Mouse (Mus musculus) liver, adult 2 months (tissue): ENCODE measurements around the gene Smlr1. TPM values are rescaled to one million over a fixed set of nuclear protein-coding genes. Genes with fewer than 3 reads are reported as not detected.

Source experiments
- DNase-seq: peaks from one replicate; pipeline ENCODE4 v3.0.0-alpha.2; 2011; ENCODE audit warnings: low read depth, low spot score; ENCODE audit errors: extremely low read depth
- H3K27ac ChIP-seq: fragments of 200-500 bp; replicated peaks from 2 replicates; pipeline ENCODE4 v1.5.1; 2012; ENCODE audit warnings: low read depth, mild to moderate bottlenecking, control low read depth, inconsistent platforms, low read length; ENCODE audit not compliant: insufficient read depth
- H3K27me3 ChIP-seq: fragments of 200-500 bp; 2 replicates; pipeline ENCODE4 v1.6.1; 2012; ENCODE audit warnings: mild to moderate bottlenecking, moderate library complexity, low read length, inconsistent platforms; ENCODE audit not compliant: control insufficient read depth, insufficient read depth
- H3K36me3 ChIP-seq: fragments of 200-500 bp; 2 replicates; pipeline ENCODE4 v1.6.1; 2012; ENCODE audit warnings: low read length, inconsistent platforms; ENCODE audit not compliant: control insufficient read depth, insufficient read depth
- H3K4me1 ChIP-seq: fragments of 200-500 bp; 2 replicates; pipeline ENCODE4 v1.6.1; 2011; ENCODE audit warnings: low read length; ENCODE audit not compliant: control insufficient read depth, insufficient read depth
- H3K4me3 ChIP-seq: fragments of 200-500 bp; 2 replicates; pipeline ENCODE4 v1.5.1; 2011; ENCODE audit warnings: low read depth, mild to moderate bottlenecking, control low read depth, low read length, moderate library complexity; ENCODE audit not compliant: insufficient read depth
- H3K79me2 ChIP-seq: fragments of 200-500 bp; 2 replicates; pipeline ENCODE4 v1.6.1; 2012; ENCODE audit warnings: inconsistent platforms, mild to moderate bottlenecking, low read length, moderate library complexity; ENCODE audit not compliant: control insufficient read depth, insufficient read depth
- H3K9ac ChIP-seq: fragments of 200-500 bp; 2 replicates; pipeline ENCODE4 v1.6.1; 2012; ENCODE audit warnings: low read depth, mild to moderate bottlenecking, control low read depth, inconsistent platforms, low read length
- CTCF ChIP-seq: fragments of 200-500 bp; IDR thresholded peaks from 2 replicates; pipeline ENCODE4 v1.5.1; 2011; ENCODE audit warnings: low read depth, low read length, control low read depth
- POLR2A ChIP-seq: fragments of 200-500 bp; IDR thresholded peaks from 2 replicates; pipeline ENCODE4 v1.6.1; 2011; ENCODE audit warnings: low read length, control low read depth; ENCODE audit not compliant: insufficient read depth; ENCODE audit errors: extremely low read depth
- WGBS: fragments of 180-500 bp; shearing (Covaris S2); methylation state at CpG from one replicate; pipeline ENCODE4 v1.1.7; 2018; 5-methylcytosine and 5-hydroxymethylcytosine counted together
- polyA plus RNA-seq: library from polyadenylated mRNA; depleted of rRNA; stranded (reverse); fragments of >200 nt; gene quantifications from 2 replicates; pipeline ENCODE4 v1.2.3, GENCODE M21; 2012; rRNA removed
- total RNA-seq: library from RNA; depleted of rRNA; stranded (reverse); fragments of >200 nt; gene quantifications from 2 replicates; pipeline ENCODE4 v1.2.3, GENCODE M21; 2014; rRNA removed

Gene Smlr1
- 79.3 and 89.4 TPM in 2 replicates for total RNA-seq
- polyA plus RNA-seq, result 64.7 and 68.6 TPM in 2 replicates

DNA sequence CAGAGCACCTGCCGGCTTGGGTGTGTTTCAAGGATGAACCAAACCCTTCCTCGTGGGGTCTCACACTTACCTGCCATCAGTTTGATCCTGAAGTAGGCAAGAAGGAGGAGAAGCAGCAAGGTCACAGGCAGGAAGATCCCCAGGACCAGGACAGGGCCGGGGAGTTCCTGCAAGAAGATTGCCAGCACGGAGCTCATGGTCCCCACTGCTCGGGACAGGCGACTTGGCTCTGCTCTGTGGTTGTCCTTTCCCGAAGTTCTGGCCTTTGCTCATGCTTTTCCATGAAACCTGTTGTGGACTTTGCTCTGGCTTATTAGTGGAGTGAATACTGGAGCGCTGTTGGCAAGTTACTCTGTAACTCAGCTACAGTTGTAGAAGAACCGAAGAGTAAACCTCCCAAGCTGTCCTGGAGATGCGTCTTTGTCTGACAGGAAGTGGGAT, at the start of gene Smlr1:
TSS of gene Smlr1 (minus strand) at position 377 of the 441 bp plus-strand sequence.
- DNase-seq, result peak; percentile 99
- H3K27me3 ChIP-seq, result no peaks in the 10 kb centered on the region
- H3K4me3 ChIP-seq, result peak within 1 kb of the TSS; percentile 61
- H3K36me3 ChIP-seq, result peaks cover 5% of the 10 kb centered on the region; the same call in 1 of the 2 replicates
- peak within 1 kb of the TSS; percentile 99 for H3K27ac ChIP-seq
- peaks cover 35% of the 10 kb centered on the region for H3K4me1 ChIP-seq
- TF ChIP-seq CTCF, result no peak
- TF ChIP-seq POLR2A, result peak; percentile 90
- peak within 1 kb of the TSS; percentile 84 for H3K9ac ChIP-seq
- H3K79me2 ChIP-seq, result peaks cover 29% of the 10 kb centered on the region; the same call in 1 of the 2 replicates
- 25% methylated on average over 10 of the region's 10 CpGs for WGBS

DNA sequence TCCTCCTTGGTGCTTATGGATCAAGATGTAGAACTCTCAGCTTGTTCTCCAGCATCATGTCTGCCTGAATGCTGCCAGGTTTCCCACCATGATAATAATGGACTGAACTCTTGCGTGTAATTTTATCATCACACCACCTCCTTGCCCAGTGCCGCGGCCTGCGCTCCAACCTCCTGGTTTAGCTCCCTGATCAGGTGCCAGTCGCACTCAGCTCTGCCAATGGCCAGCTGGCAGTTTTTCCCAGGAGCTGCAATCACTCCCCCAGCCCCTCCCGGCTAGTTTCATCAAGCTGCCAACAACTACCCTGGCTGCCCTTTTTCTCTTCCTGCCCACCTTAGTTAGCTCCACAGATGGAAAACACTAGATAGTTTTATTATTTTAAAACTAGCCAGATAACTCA, 48.8 kb upstream of the Smlr1 start:
- no peaks in the 10 kb centered on the region for H3K36me3 ChIP-seq
- no peak overlapping the region for H3K27ac ChIP-seq
- 43% methylated on average over 6 of the region's 6 CpGs for WGBS
- no peaks in the 10 kb centered on the region for H3K79me2 ChIP-seq
- no peaks in the 10 kb centered on the region for H3K4me1 ChIP-seq
- DNase-seq, result peak; percentile 72
- no peak overlapping the region for H3K9ac ChIP-seq
- no peaks in the 10 kb centered on the region for H3K27me3 ChIP-seq
- TF ChIP-seq CTCF (no peak), POLR2A (no peak)
- no peak overlapping the region for H3K4me3 ChIP-seq

DNA sequence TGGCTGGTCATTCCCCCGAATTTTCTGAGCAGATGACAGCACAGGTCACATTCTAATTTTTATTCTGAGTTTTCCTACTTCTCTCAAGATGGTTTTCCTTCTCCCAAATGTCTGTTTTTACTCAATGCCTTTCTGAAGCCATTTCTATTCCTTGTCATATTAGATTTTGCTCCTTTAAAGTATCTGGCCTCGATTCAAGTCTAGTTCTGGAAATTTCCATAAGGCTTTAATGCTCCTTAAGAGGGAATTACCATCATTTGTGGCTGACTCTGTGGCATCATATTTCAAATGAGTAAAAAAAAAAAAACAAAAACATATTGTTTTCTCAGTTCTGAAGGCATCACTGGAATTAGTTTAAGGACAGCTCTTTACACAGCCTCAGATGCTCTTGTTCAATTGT, 44.0 kb upstream of the Smlr1 start:
- no peaks in the 10 kb centered on the region for H3K4me1 ChIP-seq
- no peak overlapping the region for H3K27ac ChIP-seq
- no peak for TF ChIP-seq POLR2A
- no peak overlapping the region for H3K4me3 ChIP-seq
- no peaks in the 10 kb centered on the region for H3K79me2 ChIP-seq
- 89% methylated on average over 2 of the region's 2 CpGs for WGBS
- DNase-seq, result no peak
- no peaks in the 10 kb centered on the region for H3K36me3 ChIP-seq
- H3K9ac ChIP-seq, result no peak overlapping the region
- H3K27me3 ChIP-seq, result no peaks in the 10 kb centered on the region

DNA sequence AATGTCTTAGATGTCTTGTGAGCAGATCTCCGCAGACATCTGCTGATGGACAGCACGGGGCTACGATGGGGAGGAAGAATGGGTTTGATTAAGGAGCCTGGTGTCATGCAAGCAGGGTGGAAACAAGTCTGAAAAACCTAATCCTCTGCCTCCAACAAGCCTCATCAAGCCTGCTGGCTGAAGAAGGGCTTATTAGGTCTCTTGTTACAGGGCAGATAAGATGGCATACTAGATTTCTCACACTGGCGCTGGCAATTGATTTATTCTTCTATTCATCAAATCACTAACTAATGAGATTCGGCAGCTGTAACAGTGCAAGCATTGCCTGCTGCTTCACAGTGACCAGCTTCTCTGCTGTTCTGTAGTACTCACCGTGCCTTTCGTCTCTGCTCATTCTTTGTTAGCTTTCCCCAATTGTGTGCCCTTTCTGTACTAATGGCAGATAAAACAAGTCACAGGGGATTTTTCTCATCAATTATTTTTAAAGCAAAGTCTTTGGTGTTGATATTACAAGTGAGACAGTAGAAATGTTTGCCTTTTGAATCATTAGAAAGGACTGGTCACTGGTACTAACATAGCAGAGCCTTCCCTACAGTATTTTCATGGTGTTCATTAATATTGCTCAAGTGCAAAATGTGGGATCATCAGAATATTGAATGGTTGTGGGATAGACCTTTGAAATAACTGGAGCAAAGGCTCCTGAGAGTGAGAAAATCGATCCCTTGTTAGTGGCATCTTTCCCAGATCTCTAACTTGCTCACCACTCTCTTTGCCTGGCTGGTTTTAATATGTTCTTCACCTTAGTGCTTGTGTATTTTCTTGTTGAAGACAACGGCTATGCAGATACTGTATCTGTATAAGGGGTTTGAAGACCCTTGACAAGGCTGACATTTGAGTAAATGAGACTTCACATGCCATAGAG, 35.5 kb upstream of the Smlr1 start:
- H3K36me3 ChIP-seq, result no peaks in the 10 kb centered on the region
- TF ChIP-seq POLR2A (no peak), CTCF (no peak)
- WGBS, result 51% methylated on average over 9 of the region's 9 CpGs
- no peak overlapping the region for H3K4me3 ChIP-seq
- H3K9ac ChIP-seq, result no peak overlapping the region
- H3K4me1 ChIP-seq, result peaks cover 4% of the 10 kb centered on the region
- H3K79me2 ChIP-seq, result no peaks in the 10 kb centered on the region
- H3K27ac ChIP-seq, result peak overlapping the region; percentile 69
- H3K27me3 ChIP-seq, result no peaks in the 10 kb centered on the region
- DNase-seq, result peak; percentile 91

DNA sequence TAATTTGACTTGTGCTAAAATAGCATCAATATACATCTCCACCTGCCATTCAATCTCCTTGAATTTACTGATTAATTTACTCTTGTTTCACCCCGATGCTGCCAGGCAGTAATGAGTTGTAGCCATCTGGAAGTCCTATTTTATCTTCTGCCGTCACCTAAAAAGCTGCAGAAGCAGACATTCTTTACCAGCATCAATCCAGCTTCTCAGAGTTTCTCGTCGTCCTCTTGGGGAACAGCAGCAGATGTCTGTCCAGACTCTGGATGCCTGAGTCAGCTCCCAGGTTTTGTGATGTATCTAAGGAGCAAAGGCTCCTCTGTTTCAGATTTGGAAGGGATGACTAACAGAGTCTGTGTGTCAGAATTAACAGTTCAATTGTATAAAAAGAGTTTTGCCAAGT, 16.9 kb upstream of the Smlr1 start:
- Histone ChIP-seq H3K9ac (no peak overlapping the region), H3K27ac (no peak overlapping the region), H3K27me3 (no peaks in the 10 kb centered on the region), H3K79me2 (no peaks in the 10 kb centered on the region), H3K4me3 (no peak overlapping the region), H3K36me3 (no peaks in the 10 kb centered on the region), H3K4me1 (no peaks in the 10 kb centered on the region)
- TF ChIP-seq POLR2A (no peak), CTCF (no peak)
- no peak for DNase-seq
- 82% methylated on average over 4 of the region's 4 CpGs for WGBS

DNA sequence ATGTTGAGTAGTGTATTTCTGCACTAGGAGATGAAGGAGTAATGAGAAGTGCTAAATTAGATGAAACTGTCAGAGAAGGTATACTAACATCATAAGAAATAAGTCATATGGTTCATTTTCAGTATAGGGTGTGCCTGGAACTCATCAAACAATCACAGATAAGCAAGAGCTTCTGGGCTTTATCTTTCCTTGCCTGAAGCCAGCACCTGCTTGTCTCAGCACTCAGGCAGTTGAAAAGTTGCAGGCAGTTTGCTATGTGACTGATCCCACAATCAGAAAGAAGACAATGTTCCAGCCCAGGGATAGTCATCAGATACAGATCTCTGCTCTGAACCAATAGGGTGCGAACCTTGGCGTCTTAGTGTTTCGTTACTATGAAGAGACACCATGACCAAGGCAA, 5.0 kb upstream of the Smlr1 start:
- no peak for TF ChIP-seq CTCF
- TF ChIP-seq POLR2A, result no peak
- no peak for DNase-seq
- Histone ChIP-seq H3K27me3 (no peaks in the 10 kb centered on the region), H3K4me3 (no peak overlapping the region), H3K27ac (no peak overlapping the region), H3K79me2 (0 out of 2 replicates have a peak, but pooled peaks cover 3% of the 10 kb centered on the region), H3K9ac (no peak overlapping the region), H3K4me1 (peaks cover 26% of the 10 kb centered on the region), H3K36me3 (no peaks in the 10 kb centered on the region)
- WGBS, result 99% methylated on average over 3 of the region's 3 CpGs
